Mouse (Mus musculus): ENCODE data around the gene Tor4a.

The Tor4a gene

GRCm38 (mm10) chr2:25186575-25186930, 10.1 kb downstream of the Tor4a start:
- no peak for DNase-seq

- peak; percentile 75 for DNase-seq
Observed at GRCm38 (mm10) chr2:25185625-25186574, 10.8 kb downstream of the Tor4a start.

- DNase-seq: no peak
Observed at GRCm38 (mm10) chr2:25184496-25184895, 12.2 kb downstream of the Tor4a start.

GRCm38 (mm10) chr2:25183336-25183735, 13.3 kb downstream of the Tor4a start:
- no peak for DNase-seq

GRCm38 (mm10) chr2:25182664-25183063, 14.0 kb downstream of the Tor4a start:
- DNase-seq: no peak

- DNase-seq: no peak
Observed at GRCm38 (mm10) chr2:25181891-25182397, 14.7 kb downstream of the Tor4a start.

GRCm38 (mm10) chr2:25180973-25181890, 15.5 kb downstream of the Tor4a start:
- peak; percentile 51 for DNase-seq

GRCm38 (mm10) chr2:25180478-25180903, 16.2 kb downstream of the Tor4a start, which contains the start of gene Nrarp:
TSS of gene Nrarp (plus strand) at chr2:25180758.
- DNase-seq: peak; percentile 95

GRCm38 (mm10) chr2:25179566-25180217, 17.0 kb downstream of the Tor4a start:
- DNase-seq: no peak

- DNase-seq: no peak
Observed at GRCm38 (mm10) chr2:25178285-25178972, 18.3 kb downstream of the Tor4a start.

GRCm38 (mm10) chr2:25177685-25178084, 19.0 kb downstream of the Tor4a start:
- DNase-seq: peak; percentile 79

GRCm38 (mm10) chr2:25177076-25177475, 19.6 kb downstream of the Tor4a start:
- DNase-seq: no peak

GRCm38 (mm10) chr2:25176573-25176972, 20.1 kb downstream of the Tor4a start:
- DNase-seq: no peak

GRCm38 (mm10) chr2:25175690-25176078, 21.0 kb downstream of the Tor4a start:
- no peak for DNase-seq

- no peak for DNase-seq
Observed at GRCm38 (mm10) chr2:25174866-25175689, 21.6 kb downstream of the Tor4a start.

- DNase-seq: no peak
Observed at GRCm38 (mm10) chr2:25173821-25174220, 22.9 kb downstream of the Tor4a start.

- DNase-seq: no peak
Observed at GRCm38 (mm10) chr2:25172629-25173028, 24.1 kb downstream of the Tor4a start.

- DNase-seq: no peak
Observed at GRCm38 (mm10) chr2:25171769-25172153, 24.9 kb downstream of the Tor4a start.

- DNase-seq: no peak
Observed at GRCm38 (mm10) chr2:25171101-25171768, 25.5 kb downstream of the Tor4a start.

- DNase-seq: no peak
Observed at GRCm38 (mm10) chr2:25170326-25171100, 26.2 kb downstream of the Tor4a start.

All from right cerebral cortex, postnatal 4 days (tissue).